Mouse (Mus musculus) spleen, adult 12 weeks (tissue): Measurements from ENCODE around the gene Tst.

Source experiments
- DNase-seq: peaks from one replicate; pipeline ENCODE4 v3.0.0; 2022; ENCODE audit warnings: low spot score

Tst gene

DNA sequence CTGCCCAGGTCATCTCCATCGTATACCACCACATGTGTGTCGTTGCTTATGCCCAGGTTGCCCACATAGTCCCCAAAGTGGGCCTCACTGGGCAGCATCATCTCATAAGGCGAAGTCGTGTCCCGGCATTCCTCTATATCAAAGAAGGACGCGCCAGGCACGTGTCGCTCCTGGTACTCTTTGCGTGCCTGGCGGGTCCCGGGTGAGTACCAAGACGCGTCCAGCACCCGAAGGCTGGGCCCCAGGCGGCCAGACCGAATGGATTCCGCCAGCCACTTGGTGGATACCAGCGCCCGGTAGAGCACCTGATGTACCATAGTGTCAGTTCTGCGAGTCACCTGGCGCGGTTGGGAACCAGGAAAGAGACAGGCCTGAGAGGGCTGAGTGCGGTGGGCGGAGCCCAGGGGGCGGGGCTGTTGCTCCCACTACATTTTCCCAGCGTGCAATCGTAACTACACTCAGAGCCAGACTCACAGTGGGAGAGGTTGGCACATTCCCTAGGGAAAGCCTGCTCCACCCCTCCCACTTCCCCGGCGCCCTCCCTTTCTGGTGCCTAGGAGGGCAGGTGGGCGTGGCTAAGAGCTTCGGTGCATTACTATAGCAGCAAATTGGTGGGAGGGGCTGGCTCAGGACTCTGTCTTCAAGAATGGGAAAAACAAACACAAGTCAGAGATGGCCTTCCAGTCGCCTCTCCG, at the start of gene Tst:
Tst (minus strand) TSS at position 391 of the 695 bp plus-strand sequence.
- peak; percentile 80 for DNase-seq

DNA sequence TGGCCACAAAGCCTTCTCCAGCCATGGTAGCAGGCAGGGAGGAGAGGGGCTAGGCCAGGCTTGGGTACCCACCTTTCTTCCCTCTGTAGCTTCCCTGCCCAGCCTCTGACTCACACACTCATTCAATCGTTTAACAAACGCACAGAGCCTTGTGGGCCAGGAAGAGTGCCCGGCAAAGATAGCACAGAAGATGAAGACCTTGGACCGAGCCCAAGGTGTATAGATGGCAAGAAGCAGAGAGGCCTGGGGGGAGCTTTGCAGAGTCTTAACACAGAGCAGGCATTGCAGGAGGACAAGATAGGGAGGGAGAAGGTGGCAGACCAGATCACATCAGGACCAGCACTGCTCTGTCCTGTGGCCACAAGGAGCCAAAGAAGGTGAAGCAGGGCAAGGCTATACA, 49.5 kb upstream of the Tst start:
- DNase-seq = no peak

- DNase-seq = no peak
Measured at GRCm38 (mm10) chr15:78452929-78453328, 47.2 kb upstream of the Tst start.

DNA sequence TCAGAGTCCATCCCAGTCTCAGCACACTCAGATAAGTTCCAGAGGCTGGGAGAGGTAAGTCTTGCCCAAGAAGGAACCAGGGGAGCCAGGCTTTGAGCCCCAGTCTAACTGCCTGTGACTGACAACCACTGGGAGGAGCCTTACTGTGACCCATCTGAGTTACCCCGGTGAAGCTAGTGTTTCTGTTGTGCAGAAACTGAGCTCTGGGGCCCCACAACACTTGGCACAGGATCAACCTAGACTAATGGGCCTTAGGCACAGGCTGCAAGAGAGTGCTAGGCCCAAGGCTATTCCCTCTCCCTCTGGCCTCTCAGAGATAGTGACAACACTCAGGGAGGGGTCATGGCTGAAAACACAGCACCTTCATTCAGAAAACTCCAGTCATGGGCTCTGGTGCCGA, 45.5 kb upstream of the Tst start:
- no peak for DNase-seq

DNA sequence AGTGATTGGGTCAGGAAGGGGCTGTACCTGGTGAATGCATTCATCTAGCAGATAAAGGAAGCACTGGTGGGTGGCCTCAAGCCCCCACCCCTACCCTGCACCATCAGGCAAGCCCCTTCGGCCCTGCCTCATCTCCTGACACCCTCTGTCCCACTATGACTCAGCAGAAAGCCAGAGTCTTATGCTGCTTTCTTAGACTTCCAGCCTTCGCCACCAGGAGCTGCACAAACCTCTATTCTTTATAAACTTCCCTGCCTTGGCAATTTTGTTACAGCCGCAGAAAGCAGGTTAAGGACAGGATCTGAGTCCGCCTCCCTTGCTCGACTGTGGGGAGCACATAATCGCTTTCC, 44.7 kb upstream of the Tst start:
- DNase-seq = no peak

GRCm38 (mm10) chr15:78449694-78450418, 44.1 kb upstream of the Tst start:
- peak; percentile 34 for DNase-seq

DNA sequence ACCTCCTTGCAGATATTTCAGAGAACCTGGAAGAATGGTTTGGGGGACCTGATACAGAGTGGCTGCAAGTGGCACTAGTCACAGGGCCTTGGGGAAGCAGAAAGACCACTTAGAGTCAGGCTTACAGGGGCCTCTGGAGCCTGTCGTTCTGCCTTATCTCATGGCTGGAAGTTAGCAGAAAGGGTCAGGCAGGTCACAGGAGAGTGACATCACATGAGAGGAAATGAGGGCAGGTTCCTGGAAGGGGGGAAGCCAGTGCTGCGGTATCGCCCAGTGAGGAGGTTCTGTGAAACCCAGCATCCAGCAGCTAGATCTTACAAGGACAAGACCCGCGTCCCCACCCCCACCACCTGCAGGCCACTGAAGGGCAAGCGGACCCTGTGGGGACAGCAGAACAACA, 43.4 kb upstream of the Tst start:
- no peak for DNase-seq

- peak; percentile 85 for DNase-seq
Measured at GRCm38 (mm10) chr15:78447746-78448535, 42.2 kb upstream of the Tst start.

- no peak for DNase-seq
Measured at GRCm38 (mm10) chr15:78447121-78447520, 41.4 kb upstream of the Tst start.

DNA sequence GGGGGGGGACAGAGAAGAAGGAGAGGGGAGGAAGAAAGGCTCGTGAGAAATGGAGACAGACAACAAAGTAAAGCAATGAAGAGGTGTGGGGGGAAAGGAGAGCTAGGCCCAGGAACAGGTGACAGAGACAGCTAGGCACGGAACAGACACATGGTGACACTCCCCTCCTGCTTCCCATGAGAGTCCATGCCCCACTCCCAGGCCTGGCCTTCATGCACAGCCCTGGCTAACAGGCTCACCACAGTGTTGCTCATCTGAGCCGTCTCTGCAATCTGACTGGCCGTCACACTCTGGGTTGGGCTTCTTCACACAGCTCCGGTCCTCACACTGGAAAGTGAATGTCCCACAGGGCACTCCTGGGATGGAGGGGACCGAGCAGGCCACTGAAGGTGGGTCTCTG, 38.1 kb upstream of the Tst start:
- DNase-seq = no peak

DNA sequence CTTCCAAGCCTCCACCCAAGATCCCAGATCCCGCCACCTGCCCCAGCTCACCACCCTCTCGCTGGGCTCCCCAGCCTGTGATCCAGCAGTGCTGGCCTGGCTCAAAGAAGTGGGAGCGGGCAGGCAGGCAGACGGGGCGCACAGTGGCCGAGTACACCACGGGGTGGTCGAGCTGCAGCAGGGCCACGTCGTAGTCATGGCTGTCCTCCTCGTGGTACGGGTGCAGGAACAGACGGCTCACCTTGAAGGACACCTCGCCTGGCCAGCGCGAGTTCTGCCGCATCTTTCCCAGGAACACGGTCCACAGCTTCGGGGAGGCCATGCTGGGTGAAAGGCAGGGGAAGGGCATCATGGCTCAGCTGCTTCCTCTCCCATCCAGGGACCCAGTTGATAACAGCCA, 36.5 kb upstream of the Tst start:
- DNase-seq = no peak

- DNase-seq = no peak
Measured at GRCm38 (mm10) chr15:78438973-78439372, 33.3 kb upstream of the Tst start.

DNA sequence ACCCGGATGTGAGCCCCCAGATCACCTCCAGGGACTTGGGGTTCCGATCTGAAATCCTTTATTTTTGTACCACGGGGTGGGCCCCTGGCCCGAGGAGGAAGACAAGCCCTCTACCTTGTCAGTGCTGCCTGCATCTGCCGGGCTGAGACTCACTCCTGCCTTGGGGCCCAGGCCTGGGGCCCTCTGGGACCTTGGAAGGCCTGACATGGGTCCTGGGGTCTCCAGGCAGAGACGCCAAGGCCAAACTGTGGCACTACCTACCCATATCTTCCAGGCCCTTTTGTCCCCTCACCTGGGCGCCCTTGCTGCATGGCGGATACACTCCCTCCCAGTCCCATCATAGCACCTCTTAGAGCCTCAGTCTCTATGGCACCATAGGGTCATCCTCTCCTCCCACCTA, 32.8 kb upstream of the Tst start:
- no peak for DNase-seq

DNA sequence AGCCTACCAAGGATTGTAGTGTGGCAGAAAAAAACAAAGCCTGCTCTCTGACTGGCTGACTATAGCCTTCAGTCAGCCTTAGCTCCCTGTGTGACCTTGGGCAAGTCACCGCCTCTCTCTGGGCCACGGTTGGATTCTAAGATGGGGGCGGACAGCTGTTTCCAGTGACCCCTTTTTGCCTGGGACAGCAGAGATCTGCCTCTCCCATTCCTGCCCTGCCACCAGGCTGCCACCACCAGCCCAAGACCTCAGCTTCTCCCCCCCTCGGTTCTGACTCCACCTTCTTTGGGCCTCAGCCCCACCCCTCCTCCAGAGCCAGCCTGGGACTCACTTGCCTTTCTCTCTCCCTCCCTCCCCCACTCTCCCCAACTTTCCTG, 32.3 kb upstream of the Tst start:
- no peak for DNase-seq

DNA sequence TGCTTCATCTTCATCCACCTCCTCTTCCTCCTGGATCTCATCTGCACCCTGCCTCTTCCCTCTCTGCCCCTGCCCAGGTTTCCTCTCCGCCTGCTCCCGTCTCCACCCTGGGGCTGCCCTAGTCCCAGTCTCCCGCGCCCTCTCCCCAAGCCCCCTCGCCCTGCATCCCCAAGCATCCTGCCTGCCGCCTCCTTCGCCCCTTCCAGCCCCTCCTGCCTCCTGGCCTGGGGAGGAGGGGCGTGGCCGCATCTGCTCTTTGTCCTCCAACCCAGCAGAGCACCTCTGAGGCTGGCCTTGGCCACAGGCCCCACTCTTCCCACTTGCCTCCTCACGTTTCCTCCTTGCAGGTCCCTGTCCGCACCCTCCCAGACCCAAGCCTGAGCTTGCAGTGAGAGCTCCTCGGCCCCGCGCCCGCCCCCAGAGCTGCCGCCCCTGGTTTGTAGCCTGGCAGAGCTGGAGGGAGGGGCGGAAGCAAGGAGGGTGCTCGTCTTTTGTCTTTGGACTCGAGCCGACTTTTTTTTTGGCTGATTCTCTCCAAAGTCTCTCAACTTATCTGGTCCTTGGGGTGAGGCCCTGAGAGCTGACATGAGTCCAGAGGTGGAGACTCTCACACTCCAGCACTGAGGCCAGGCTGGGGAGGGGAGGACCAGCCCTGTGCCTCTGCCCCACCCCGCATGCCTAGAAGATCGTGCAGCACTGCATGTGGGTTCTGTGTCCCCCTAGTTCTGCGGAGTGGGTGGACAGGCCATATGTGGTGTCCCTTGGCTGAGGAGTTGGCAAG, 31.7 kb upstream of the Tst start:
- DNase-seq = no peak

- DNase-seq = no peak
Measured at GRCm38 (mm10) chr15:78436380-78437192, 30.9 kb upstream of the Tst start.

GRCm38 (mm10) chr15:78435681-78436080, 30.0 kb upstream of the Tst start:
- no peak for DNase-seq

GRCm38 (mm10) chr15:78434896-78435520, 29.3 kb upstream of the Tst start:
- DNase-seq = no peak

DNA sequence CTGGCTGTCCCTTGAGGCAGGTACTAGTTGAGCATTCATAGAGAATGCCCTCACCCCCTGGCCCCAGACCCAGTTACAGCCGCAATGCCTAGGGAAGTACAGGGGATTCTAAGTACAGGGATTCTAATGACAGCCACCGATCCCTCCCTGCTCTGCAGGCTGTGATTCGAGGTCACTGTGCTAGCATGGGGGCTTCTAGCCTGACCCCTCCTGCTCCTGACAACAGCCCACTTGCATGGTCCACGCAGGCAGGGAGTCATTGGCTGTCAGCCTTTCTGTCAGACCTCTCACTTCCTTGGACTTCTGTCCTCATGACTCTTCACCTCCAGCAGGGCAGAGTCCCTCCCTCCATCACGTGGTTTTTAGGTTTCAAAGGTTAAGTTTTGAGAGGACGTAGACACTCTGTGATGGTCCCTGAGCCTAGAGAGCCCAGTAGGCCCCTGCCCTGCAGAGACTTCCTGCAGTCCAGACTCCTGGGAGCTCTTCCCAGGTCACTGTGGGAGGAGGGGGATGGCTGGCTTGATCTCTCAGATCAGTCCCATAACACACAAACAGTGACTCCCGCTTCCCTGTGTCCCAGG, 25.9 kb upstream of the Tst start:
- no peak for DNase-seq

GRCm38 (mm10) chr15:78430874-78431273, 25.2 kb upstream of the Tst start:
- no peak for DNase-seq
